Mouse (Mus musculus) kidney, adult 2 months (tissue): ENCODE data around the gene Jup. TPM values are rescaled to one million over a fixed set of nuclear protein-coding genes. Genes with fewer than 3 reads are reported as not detected.
A peak's percentile ranks its signal among the peaks of the same experiment; 100 is the strongest.

Experiments used
- DNase-seq: peaks from one replicate; pipeline ENCODE4 v3.0.0; 2021
- H3K27ac ChIP-seq: fragments of 200-500 bp; 2 replicates; pipeline ENCODE4 v1.5.1; 2012; ENCODE audit warnings: low read depth, low read length, control low read depth, inconsistent platforms; ENCODE audit not compliant: insufficient read depth
- H3K27me3 ChIP-seq: fragments of 200-500 bp; replicated peaks from 2 replicates; pipeline ENCODE4 v1.6.1; 2012; ENCODE audit warnings: mild to moderate bottlenecking, moderate library complexity, low read length, inconsistent platforms; ENCODE audit not compliant: control insufficient read depth, insufficient read depth
- H3K36me3 ChIP-seq: fragments of 200-500 bp; 2 replicates; pipeline ENCODE4 v1.6.1; 2012; ENCODE audit warnings: mild to moderate bottlenecking, moderate library complexity, low read length, inconsistent platforms; ENCODE audit not compliant: control insufficient read depth, insufficient read depth
- H3K4me1 ChIP-seq: fragments of 200-500 bp; 2 replicates; pipeline ENCODE4 v1.6.1; 2011; ENCODE audit warnings: low read length; ENCODE audit not compliant: control insufficient read depth, insufficient read depth
- H3K4me3 ChIP-seq: fragments of 200-500 bp; 2 replicates; pipeline ENCODE4 v1.5.1; 2011; ENCODE audit warnings: mild to moderate bottlenecking, low read depth, low read length, control low read depth; ENCODE audit not compliant: insufficient read depth
- CTCF ChIP-seq: fragments of 200-500 bp; conservative IDR thresholded peaks from 2 replicates; pipeline ENCODE4 v1.5.1; 2011; ENCODE audit warnings: low read depth, mild to moderate bottlenecking, control low read depth, low read length, moderate library complexity, mixed read lengths; ENCODE audit not compliant: insufficient read depth, insufficient read length
- POLR2A ChIP-seq: fragments of 200-500 bp; IDR thresholded peaks from one replicate; pipeline ENCODE4 v1.6.1; 2011; ENCODE audit warnings: low read depth, low read length, control low read depth
- WGBS: fragments of 180-500 bp; shearing (Covaris S2); methylation state at CpG from one replicate; pipeline ENCODE4 v1.1.7; 2018; 5-methylcytosine and 5-hydroxymethylcytosine counted together
- polyA plus RNA-seq: library from polyadenylated mRNA; depleted of rRNA; stranded (reverse); fragments of >200 nt; gene quantifications from 2 replicates; pipeline ENCODE4 v1.2.3, GENCODE M21; 2012

Jup gene
- polyA plus RNA-seq, 1 experiment: 220 TPM

DNA sequence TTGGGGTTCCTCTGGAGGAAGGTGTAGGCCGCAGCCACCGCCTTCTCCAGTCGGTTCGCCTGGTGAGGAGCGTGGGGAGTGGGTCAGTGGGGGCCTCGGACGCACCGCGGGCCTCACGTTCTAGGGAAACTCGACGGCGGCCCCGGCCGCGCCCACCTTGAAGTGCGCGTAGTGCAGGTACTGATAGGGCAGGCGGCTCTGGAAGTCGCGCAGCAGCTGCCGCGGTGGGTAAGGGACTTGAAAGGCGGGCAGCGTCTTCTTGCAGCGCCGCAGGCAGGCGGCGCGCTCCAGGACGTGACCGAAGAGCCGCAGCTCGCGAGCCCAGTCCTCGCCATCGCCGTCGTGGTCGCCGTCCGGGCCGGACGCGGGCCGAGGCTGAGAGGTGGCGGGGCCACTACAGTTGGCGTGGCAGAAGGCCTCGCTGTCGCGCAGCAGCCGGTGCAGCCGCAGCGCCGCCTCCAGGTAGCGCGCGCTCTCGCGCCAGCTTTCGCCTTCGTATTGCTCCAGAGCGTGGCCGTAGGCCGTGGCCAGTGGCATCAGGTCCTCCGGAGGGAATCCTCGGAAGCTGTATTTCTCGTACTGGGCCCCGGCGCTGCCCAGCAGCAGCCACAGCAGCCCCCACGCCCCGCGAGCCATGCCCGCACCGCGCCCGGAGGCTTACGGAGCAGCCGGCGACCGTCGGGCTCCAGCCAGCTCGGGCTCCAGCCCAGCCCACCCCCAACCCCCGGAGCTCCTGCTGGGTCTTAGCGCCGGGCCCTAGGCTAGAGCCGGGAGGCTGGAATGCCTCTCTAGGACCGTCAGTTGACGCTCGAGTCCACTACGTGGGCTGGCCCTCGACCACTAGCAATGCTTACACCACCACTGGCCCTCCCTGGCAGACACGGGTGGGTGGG, 16.7 kb upstream of the Jup start, which contains the start of gene P3h4:
Gene P3h4, minus strand, starts transcription at position 816 of the 893 bp plus-strand sequence.
- TF ChIP-seq POLR2A (no peak), CTCF (peak; percentile 68)
- peak within 1 kb of the TSS; percentile 51 for H3K27ac ChIP-seq
- H3K36me3 ChIP-seq: no peaks in the 10 kb centered on the region
- no peaks in the 10 kb centered on the region for H3K4me1 ChIP-seq
- peak within 1 kb of the TSS; percentile 72 for H3K4me3 ChIP-seq
- DNase-seq: peak; percentile 84
- WGBS: 3% methylated on average over 93 of the region's 93 CpGs
- no peaks in the 10 kb centered on the region for H3K27me3 ChIP-seq

GRCm38 (mm10) chr11:100413541-100413940, 16.0 kb upstream of the Jup start:
- no peaks in the 10 kb centered on the region for H3K27me3 ChIP-seq
- no peaks in the 10 kb centered on the region for H3K4me1 ChIP-seq
- 78% methylated on average over 11 of the region's 11 CpGs for WGBS
- no peak for TF ChIP-seq CTCF
- no peak for TF ChIP-seq POLR2A
- no peak overlapping the region for H3K27ac ChIP-seq
- peak overlapping the region; percentile 67 for H3K4me3 ChIP-seq
- no peaks in the 10 kb centered on the region for H3K36me3 ChIP-seq
- no peak for DNase-seq

DNA sequence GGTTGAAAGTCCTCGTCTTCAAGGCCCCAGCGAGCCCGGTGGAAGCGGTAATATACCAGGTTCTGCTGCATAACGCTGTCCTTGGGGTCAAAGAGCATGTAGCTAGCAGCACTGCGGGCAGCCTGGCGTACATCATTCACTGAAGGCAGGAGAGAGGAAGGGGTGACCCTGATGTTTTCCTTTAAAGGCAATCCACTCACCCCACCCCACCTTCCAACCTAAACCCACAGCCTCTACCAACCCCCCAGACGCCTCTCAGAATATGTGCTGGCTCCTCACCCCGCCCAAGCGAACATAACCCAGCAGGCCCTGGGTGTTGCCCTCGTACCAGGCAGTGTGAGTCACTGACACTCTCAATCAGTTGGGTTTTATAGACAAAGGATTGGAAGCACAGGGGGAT, 14.2 kb upstream of the Jup start:
- no peak for TF ChIP-seq POLR2A
- no peak for TF ChIP-seq CTCF
- Histone ChIP-seq H3K4me3 (no peak overlapping the region), H3K36me3 (no peaks in the 10 kb centered on the region), H3K4me1 (no peaks in the 10 kb centered on the region), H3K27me3 (no peaks in the 10 kb centered on the region), H3K27ac (no peak overlapping the region)
- no peak for DNase-seq
- WGBS: 61% methylated on average over 11 of the region's 11 CpGs

DNA sequence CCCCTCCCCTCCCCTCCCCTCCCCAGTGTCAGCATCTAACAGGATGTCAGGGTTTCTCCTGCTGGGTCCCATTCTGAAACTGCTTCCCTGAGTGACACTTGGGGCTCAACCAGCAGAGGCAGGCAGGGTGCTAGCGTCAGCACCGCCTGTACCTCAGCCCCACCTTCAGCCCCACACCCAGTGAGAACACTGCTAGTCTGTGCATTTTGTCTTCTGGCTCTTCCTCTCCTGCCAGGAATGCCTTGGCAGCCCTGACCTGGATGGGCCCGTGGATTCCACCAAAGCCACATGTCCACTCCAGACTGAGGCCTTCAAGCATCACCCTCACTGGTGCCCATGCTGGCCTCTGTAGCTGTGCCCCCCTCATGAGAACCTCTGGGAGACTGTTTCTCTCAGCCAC, 12.1 kb upstream of the Jup start:
- no peak for DNase-seq
- Histone ChIP-seq H3K4me3 (no peak overlapping the region), H3K36me3 (no peaks in the 10 kb centered on the region), H3K27me3 (no peaks in the 10 kb centered on the region), H3K27ac (no peak overlapping the region), H3K4me1 (no peaks in the 10 kb centered on the region)
- TF ChIP-seq POLR2A (no peak), CTCF (no peak)
- WGBS: 93% methylated on average over 3 of the region's 3 CpGs

DNA sequence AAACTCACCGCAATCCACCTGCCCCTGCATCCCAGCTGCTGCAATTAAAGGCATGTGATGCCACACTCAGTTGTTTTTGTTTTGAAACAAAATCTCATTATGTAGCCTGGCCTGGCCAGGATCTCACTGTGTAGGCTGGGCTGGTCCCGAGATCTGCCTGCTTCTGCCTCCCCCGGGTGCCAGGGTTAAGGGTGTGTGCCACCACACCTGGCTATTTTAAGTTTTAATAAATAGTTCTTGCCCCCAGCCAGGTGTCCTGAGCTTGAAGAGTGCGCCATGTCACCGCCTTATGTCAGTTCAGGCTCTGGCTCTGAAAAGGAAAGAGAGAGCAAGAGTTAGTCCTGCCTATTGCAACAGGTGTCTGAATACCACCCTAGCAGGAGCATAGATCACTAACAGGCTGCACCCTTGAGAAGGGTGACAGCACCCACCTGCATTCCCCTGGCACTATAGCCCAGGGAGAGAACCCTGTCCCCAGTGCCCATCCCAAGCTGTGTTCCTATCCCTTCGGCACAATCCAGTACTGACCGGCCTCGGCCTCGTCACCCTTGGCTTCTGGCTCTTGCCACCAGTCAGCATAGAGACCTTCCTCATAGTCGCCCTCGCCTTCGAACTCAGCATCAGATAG, 11.4 kb upstream of the Jup start:
- H3K36me3 ChIP-seq: no peaks in the 10 kb centered on the region
- WGBS: 94% methylated on average over 12 of the region's 12 CpGs
- no peak for DNase-seq
- no peak overlapping the region for H3K27ac ChIP-seq
- TF ChIP-seq CTCF: no peak
- H3K27me3 ChIP-seq: no peaks in the 10 kb centered on the region
- no peak overlapping the region for H3K4me3 ChIP-seq
- H3K4me1 ChIP-seq: no peaks in the 10 kb centered on the region

DNA sequence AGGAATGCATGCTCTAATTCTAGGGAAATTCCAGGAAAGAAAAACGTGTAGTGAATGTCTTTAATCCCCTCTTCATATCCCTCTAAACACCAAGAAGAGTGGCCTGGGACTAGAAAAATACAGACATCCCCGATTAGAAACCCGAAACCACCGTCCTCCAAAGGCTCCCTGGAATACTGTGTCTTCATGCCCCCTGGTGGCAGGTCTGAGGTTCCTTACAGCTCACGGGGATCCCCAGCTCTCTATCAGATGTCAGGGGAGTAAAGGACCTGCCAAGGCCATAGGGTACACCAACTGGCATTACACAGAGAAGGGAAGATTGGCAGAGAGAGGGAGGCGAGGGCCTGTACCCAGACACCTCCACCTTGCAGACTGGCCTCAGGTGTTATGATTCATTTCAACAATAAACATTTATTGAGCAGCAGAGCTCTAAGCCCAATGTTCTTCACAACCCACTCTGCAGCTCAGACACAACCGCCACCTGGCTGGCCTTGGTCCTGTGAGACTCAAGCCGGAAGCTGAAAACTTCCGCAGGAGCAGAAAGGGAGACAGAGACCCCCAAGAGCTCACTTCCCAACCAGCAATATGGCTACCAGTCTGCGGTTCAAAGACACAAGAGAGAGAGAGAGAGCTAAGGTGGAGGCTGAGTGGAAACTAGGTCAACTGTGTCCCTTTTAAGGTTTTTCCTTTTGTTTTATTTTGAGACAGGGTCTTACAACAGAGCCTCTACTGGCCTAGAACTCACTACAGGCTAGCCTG, 10.7 kb upstream of the Jup start:
- TF ChIP-seq CTCF (peak; percentile 83), POLR2A (no peak)
- H3K4me1 ChIP-seq: peaks cover 2% of the 10 kb centered on the region; the same call in 1 of the 2 replicates

More for the DNA sequence above, 10.7 kb upstream of the Jup start:
- H3K27ac ChIP-seq: no peak overlapping the region
- 41% methylated on average over 10 of the region's 10 CpGs for WGBS
- no peak overlapping the region for H3K4me3 ChIP-seq
- DNase-seq: peak; percentile 83
- no peaks in the 10 kb centered on the region for H3K36me3 ChIP-seq
- H3K27me3 ChIP-seq: no peaks in the 10 kb centered on the region
